Mouse (Mus musculus) lung, postnatal 10 days (tissue): ENCODE results near the gene Polr2h.
A peak's percentile ranks its signal among the peaks of the same experiment; 100 is the strongest.
"Not testable (repeated sequence)": the region's sequence is repeated elsewhere in the genome, so short reads cannot be mapped to it uniquely, and the experiment has no call there.

ENCODE experiments used
- DNase-seq: peaks from one replicate; pipeline ENCODE4 v3.0.0; 2021

Gene Polr2h

DNA sequence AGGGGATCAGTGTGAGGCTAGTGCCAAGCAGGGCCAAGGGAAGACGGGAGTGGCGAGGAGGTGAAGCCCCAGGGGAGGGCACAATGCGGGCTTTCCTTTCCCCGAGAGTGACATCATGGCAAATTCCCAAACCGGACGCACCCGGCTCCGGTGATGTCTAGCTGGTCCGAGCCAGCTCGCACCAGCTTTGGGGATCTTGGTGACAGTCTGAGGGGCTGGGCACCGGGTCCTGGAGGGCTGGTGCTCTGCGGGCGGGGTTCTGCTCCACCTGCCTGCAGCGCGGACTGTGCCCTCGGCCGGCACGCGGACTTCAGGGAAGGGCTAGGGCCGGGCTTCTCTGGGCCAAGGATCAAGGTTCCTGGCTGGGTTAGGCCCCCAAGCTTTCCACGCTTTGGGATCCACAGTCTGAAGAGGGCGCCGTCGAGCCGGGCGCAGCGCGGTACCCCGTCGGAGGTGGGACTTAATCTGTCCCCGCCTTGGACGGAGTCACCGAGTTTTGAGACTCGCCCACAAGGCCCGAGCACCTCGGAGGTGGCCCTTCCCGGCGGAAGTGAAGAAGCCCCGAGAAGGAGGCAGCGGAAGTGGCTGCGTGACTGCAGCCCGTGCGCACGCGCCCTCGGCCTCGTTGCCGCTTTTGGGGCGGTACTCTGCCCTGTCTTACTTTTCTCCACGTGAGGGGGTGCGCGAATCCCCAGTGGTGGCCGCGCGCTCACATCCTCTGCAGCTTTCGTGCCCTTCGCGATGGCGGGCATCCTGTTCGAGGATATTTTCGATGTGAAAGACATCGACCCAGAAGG lies at the start of gene Polr2h, which contains the start of gene Clcn2:
TSS of gene Polr2h (plus strand) at position 485 of the 797 bp plus-strand sequence.
TSS of gene Clcn2 (minus strand) at position 566 of the 797 bp plus-strand sequence.
- DNase-seq = peak; percentile 98

DNA sequence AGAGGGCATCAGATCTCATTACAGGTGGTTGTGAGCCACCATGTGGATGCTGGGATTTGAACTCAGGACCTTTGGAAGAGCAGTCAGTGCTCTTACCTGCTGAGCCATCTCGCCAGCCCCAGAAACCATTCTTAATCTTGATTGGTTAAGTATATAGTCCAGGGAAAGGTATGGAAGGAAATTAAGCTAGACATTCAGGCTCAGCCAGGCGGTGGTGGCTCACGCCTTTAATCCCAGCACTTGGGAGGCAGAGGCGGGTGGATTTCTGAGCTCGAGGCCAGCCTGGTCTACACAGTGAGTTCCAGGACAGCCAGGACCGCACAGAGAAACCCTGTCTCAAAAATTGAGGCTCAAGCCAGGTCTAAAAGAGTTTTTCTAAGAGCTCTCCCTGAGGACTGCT lies 49.5 kb upstream of the Polr2h start, which contains the start of gene Eif4g1:
TSS of gene Eif4g1 (plus strand) at position 301 of the 400 bp plus-strand sequence.
- DNase-seq = not testable (repeated sequence)

DNA sequence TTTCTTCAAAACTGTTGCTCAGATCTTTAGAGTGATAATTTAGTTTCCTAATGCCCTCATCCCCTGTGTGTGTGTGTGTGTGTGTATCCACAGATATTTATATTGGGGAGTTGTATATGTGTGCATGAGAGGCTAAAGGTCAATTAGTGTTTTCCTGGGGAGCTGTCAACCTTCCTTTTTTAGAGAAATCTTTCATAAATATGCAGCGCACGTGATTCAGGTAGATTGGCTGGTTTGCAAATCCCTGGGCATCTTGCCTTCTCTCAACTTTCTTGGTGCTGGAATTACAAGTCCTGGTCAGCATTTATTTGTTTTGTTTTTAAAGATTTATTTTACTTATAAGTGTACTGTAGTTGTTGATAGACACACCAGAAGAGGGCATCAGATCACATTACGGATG lies 47.2 kb upstream of the Polr2h start:
- DNase-seq = no peak

DNA sequence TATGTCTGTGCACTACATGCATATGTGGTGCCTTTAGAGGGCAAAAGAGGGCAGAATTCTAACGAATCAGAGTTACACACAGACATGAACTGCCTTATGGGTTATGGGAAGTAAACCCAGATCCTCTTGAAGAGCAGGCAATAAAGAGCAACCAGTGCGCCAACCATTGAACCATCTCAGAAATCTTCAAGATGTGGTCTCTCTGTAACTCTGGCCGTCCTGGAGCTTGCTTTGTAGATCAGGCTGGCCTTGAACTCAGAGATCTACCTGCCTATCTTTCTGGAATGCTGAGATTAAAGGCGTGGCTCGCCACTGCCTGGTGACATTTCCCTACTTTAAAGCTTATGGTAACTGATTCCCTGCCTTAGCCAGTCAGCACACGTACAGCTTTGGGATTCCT lies 45.6 kb upstream of the Polr2h start:
- DNase-seq = no peak

DNA sequence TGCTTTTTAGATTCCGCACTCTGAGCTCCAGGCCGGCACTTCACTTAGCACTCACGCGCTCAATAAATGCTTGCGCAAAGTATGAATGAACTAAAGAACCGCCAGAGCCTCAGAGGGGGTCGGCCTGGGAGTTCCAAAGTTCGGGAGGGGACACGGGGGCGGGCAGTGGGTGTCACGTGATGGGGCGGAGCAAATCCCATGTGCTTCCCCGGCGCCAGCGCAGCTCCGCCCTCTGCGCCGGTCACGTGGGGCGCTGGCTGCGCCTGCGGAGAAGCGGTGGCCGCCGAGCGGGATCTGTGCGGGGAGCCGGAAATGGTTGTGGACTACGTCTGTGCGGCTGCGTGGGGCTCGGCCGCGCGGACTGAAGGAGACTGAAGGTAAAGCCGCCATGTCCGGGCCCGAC lies 45.0 kb upstream of the Polr2h start:
- DNase-seq = peak; percentile 98

DNA sequence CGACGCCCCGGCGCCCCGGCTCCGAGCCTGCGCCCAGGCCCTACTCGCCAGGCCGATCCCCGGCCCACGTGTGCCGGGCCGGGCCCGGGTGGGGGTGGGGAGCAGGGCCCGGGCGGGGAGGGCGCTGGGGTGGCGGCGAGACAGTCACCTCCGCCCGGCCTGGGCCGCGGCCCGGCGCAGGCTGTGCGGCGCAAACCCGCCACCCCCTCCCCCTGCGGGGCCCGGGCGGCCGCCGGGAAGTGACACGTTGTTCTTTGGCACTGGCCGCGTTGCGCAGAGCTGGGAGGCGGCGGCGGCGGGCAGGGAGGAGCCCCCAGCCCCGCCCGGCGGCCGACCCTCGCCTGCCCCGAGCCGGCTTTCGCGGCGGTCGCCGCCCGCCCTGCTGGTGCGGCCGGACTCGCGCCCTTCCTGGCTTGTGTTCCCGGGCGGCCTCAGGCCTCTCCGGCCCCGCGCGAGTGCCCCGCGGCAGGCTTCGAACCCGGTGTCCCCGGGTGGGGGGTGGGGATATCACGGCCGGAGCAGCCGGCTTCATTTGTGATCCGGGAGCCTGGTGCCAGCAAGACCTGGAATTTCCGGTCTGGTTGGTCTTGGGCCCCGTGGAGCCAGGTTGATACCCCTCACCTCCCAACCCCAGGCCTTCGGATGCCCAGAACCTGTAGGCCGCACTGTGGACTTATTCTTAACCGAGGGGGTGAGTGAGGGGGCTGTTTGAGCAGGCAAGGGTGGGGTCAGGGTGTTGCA lies 44.3 kb upstream of the Polr2h start:
- DNase-seq = peak; percentile 81

DNA sequence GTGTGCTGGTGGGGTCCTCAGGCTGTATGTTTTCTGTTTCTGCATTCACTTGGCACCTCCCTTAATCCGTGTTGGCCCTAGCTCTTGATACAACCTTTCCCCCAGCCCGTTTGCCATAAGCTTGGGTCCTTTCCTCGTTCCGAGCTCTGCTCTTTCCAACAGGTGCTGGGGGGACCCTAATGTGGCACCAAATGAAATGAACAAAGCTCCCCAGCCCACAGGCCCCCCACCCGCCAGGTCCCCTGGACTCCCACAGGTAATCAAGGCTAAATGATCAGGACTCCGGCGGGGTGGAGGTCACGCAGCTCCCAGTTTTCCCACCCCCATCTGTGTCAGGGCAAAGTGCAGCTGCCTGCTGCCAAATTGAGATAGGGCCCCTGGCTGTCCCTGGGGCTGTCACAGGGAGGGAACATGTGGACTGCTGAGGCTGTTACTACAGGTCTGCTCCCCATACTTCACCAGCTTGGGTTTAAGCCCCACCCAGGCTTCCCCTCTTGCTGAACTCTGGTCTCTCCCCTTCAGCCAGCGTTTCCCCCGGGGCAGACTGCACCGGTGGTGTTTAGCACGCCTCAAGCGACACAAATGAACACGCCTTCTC lies 43.7 kb upstream of the Polr2h start:
- DNase-seq = peak; percentile 30

DNA sequence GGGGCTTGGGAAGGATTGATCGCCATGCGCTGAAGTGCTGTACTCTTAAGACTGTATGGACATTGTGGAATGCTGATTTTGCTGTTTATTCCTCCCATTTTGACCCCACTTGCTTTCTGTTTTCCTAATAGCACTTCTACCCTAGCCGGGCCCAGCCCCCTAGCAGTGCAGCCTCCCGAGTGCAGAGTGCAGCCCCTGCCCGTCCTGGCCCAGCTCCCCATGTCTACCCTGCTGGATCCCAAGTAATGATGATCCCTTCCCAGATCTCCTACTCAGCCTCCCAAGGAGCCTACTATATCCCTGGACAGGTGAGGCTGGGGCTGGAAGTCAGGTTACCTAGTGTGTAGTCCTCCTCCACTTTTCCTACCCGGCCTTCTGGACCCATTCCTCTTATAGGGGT lies 42.3 kb upstream of the Polr2h start:
- no peak for DNase-seq

DNA sequence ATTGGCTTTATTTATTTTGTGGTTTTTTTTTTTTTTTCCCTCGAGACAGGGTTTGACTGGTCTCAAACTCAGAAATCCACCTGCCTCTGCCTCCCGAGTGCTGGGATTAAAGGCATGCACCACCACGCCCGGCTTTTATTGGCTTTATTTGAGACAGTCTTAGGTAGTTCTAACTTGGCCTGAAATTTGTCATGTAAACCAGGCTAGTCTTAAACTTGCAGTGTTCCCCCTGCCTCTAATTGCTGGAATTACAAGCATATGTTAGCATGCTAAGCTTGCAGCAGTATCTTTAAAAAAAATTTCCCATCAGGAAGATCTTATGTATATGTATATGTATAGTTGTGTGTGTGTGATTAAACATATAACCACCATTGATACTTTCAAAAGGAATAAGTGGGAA lies 40.8 kb upstream of the Polr2h start:
- no peak for DNase-seq

DNA sequence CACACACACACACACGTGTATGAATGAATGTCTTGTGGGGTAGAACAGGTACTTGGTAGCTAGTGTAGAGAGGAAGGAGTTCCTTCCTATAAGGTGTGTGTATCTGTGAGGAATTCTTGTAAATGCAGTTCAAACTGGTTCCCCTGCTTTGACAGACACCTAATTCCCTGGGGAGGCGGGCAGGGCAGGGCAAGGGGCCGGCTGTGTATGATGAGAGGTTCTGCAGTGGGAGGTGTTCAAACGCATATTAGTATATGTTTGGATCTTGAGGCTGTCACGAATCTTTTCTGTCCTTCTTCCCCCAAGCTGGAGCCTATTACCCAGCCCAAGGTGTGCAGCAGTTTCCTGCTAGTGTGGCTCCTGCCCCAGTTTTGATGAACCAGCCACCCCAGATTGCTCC lies 40.1 kb upstream of the Polr2h start:
- DNase-seq = no peak

DNA sequence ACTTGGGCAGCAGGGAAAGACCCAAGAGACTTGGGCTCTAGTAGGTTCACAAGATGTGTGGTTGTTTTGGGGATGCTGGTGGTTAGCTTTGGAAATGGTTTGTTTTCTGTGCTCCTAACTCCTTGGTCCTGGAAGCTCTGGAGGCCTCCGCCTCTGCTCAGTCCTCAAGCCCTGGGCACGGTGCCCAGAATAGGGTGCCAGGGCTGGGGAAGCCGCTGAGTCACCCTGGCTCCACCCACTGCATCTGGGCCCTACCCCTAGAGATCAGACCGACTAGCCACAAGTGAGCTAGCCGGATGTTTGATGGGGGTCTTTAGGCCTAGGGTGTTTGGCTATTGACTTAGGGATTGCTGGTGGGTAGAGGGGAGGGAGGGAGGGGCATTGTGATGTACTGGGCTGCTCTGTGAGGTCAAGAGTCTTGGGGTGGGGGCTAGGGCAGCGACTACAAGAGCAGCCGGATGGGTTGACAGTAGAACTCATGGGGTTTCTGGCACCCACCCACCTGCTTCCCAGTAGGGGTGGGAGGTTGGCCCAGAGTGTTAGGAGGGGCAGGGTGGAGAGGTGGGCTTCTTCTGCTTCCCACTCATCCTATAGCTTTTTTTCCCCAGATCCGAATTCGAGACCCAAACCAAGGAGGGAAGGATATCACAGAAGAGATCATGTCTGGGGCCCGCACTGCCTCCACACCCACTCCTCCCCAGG lies 39.3 kb upstream of the Polr2h start:
- DNase-seq = peak; percentile 93

DNA sequence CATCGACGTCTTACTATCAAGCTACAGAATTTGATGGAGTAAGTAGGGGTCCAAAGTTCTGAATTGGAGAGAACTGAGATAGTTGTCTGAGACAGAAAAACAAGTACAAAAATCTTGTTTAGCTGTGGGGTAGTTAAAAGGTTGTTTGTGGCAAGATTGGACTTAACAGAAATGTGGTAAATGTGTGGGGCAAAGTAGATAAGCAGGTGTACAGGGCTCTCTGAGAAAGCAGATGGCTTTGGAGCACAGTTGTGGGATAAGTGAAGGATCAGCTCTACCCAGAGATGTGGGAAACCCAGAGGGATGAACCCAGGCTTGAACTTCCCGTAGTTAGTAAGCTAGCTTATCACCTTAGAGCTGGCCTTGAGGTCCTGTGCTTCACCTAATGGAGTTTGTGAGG lies 26.7 kb upstream of the Polr2h start:
- DNase-seq = no peak

DNA sequence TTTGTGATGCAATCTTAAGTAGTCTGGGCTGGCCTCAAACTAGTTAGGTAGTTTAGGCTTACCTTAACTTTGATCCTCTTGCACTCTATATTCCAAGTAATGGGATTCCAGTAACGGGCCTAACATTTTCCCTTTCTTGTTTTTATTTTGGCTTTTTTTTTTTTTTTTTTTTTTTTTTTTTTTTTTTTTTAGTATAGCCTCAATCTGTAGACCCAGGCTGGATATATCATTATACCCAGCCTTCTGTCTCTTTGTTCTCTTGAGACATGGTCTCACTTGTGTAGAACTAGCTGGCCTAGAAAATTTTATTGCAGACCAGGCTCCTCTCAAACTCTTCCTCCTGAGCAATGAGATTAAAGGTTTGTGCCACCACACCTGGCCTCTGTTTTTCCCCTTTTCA lies 25.8 kb upstream of the Polr2h start:
- no peak for DNase-seq

DNA sequence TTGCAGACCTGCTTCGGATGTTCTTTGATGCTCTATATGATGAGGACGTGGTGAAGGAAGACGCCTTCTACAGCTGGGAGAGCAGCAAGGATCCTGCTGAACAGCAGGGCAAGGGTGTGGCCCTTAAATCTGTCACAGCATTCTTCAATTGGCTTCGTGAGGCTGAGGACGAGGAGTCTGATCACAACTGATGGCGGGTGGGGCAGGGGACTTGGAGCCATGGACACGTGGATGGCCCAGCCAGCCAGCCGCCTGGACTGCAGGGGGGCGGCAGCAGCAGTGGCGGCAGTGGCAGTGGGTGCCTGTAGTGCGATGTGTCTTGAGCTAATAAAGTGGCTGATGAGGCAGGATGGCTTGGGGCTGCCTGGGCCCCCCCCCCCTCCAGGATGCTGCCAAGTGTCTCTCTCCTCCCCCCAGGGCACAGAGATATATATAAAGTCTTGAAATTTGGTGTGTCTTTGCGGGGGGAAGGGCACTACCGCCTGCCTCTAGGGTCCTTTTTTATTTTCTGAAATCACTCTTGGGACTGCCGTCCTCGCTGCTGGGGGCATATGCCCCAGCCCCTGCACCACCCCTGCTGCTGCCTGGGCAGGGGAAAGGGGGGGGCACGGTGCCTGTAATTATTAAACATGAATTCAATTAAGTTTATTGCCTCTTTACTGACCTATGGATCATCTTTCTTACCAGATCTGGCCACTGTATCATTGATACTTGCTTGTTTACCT lies 25.1 kb upstream of the Polr2h start:
- no peak for DNase-seq

DNA sequence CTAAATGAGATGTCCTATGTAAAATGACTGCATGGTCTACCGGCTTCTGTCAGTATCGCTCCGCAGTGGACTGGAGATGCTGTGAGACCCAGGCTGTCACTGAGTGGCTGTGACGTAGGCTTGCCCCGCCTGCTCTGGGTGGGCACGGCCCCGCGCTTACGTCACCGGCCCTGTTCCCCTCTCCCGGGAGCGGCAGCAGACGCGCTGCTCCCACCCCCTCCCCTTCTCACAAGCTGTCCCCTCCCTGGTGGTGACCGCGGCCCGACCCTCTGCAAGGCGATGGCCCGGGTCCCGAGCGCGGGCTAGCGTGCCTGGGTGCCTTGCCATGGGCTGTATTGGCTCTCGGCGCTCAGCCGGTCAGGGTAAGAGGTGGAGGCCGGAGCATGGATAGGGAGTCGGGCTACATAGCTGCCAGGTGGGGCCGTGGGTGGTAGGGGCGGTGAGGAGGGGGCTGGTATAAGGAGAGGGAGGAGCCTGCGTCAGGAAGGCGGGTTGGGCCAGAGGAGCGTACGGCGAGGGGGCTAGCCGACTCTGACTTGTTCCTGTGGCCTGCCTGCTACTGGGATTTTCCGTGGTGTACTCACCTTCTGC lies 24.3 kb upstream of the Polr2h start, which contains the start of gene Fam131a:
TSS of gene Fam131a (plus strand) at position 131 of the 591 bp plus-strand sequence.
- peak; percentile 95 for DNase-seq

DNA sequence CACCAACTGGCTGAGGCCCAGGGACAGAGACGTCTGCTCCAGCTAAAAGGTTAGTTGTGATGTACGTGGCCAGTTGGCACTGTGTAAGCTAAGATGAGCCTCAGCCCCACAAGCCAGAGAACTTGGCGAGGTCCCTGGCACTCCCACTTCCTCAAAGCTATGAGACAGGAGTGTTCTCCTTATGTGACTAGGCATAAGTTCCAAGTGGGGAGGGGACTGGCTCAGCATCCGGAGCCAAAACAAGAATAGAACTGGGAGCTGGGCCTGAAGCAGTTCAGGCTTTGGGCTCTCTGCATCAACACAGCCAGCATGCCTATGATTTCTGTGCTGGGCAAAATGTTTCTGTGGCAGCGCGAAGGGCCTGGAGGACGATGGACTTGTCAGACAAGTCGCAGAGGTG lies 22.7 kb upstream of the Polr2h start:
- peak; percentile 70 for DNase-seq

DNA sequence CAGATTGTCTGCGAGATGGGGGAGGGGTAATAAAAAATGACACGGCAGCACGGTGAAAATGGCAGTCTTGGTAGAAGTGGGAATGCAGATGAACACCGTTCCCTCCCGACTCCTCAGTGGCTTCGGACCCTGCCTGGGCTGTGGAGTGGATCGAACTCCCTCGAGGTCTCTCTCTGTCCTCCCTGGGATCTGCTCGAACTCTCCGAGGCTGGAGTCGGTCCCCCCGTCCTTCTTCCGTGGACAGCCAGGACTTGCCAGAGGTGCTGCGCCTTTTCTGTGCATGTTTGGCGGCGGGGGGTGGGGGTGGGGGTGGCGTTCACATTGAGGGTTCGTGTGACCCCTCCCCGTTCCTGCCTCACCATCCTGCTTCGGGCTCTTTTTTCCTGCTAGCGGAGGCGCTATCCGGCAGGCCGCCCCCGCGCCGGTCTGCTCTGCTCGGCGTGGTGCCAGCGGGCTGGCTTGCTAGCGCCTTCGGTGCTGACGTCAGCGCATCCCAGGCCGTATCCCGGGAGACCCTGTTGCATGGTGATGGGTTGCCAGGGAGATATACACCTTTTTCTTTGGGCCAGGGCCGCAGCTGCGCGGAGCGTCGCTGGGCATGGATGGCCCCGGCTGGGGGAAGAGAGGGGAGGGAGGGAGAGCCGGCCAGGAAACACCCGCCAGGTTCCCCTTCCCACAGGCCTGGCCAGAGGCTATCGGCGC lies 21.7 kb upstream of the Polr2h start:
- DNase-seq = peak; percentile 88

DNA sequence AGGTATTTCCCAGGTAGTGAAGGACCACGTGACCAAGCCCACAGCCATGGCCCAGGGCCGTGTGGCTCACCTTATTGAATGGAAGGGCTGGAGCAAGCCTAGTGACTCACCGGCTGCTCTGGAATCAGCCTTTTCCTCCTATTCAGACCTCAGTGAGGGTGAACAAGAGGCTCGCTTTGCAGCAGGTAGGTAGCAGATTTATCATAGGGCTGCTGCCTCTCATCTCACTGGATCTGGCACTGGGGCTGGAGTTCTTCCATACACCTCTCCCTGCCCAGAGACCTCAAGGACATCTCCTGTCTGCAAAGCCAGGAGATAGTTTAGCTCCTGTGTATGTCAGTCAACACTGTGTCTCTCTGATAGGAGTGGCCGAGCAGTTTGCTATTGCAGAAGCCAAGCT lies 18.2 kb upstream of the Polr2h start:
- no peak for DNase-seq

DNA sequence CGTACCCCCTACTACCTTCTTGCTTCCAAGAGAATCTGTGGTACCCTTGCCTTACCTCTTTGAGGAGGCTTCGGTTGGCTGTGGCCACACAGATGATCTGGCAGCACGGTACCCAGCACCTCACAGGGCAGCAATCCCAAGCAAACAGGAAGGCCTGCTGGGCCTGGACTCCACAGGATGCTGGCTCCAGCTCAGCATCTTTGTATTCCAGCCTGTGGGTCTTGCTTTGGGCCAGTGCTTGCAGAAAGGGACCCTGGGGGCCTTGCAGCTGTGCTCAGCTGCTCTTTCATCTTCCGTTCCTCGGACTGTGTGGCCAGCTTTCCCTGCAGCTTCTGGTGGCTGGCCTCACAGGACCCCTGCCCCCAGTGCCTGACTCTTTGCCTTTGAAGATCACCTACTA lies 17.4 kb upstream of the Polr2h start:
- no peak for DNase-seq

DNA sequence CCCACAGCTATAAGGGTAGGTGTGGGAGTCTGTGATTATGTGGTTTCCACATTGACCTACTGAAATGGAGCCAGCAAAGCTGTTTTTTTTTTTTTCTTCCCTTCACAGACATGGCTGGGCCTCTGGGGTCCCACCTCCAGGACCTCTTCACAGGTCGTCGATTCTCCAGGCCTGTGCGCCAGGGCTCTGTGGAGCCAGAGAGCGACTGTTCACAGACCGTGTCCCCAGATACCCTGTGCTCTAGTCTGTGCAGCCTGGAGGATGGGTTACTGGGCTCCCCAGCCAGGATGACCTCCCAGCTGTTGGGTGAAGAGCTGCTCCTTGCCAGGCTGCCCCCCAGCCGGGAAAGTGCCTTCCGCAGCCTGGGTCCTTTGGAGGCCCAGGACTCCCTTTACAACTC lies 16.1 kb upstream of the Polr2h start:
- no peak for DNase-seq
